Mouse (Mus musculus) testis, adult 2 months (tissue): ENCODE measurements around the gene Lrrc57. TPM values are rescaled to one million over a fixed set of nuclear protein-coding genes. Genes with fewer than 3 reads are reported as not detected.

ENCODE experiments used
- H3K27ac ChIP-seq: fragments of 200-500 bp; 2 replicates; pipeline ENCODE4 v1.5.1; 2012; ENCODE audit warnings: low read depth, low read length; ENCODE audit not compliant: control insufficient read depth, insufficient read depth
- H3K27me3 ChIP-seq: fragments of 200-500 bp; 2 replicates; pipeline ENCODE4 v1.6.1; 2012; ENCODE audit warnings: mild to moderate bottlenecking, low read length, moderate library complexity; ENCODE audit not compliant: control insufficient read depth, insufficient read depth
- H3K36me3 ChIP-seq: fragments of 200-500 bp; 2 replicates; pipeline ENCODE4 v1.6.1; 2012; ENCODE audit warnings: mild to moderate bottlenecking, low read length; ENCODE audit not compliant: control insufficient read depth, insufficient read depth
- H3K4me1 ChIP-seq: fragments of 200-500 bp; 2 replicates; pipeline ENCODE4 v1.6.1; 2012; ENCODE audit warnings: low read length; ENCODE audit not compliant: control insufficient read depth, insufficient read depth
- H3K4me3 ChIP-seq: fragments of 200-500 bp; 2 replicates; pipeline ENCODE4 v1.5.1; 2012; ENCODE audit warnings: low read depth, mild to moderate bottlenecking, low read length, moderate library complexity, mixed read lengths; ENCODE audit not compliant: control insufficient read depth
- CTCF ChIP-seq: fragments of 200-500 bp; IDR thresholded peaks from 2 replicates; pipeline ENCODE4 v1.5.1; 2012; ENCODE audit warnings: low read depth, mild to moderate bottlenecking, inconsistent platforms, low read length, moderate library complexity; ENCODE audit not compliant: control insufficient read depth, insufficient read depth, insufficient replicate concordance
- POLR2A ChIP-seq: fragments of 200-500 bp; IDR thresholded peaks from 2 replicates; pipeline ENCODE4 v1.6.1; 2012; ENCODE audit warnings: low read depth, mild to moderate bottlenecking, inconsistent platforms, low read length, moderate library complexity; ENCODE audit not compliant: control insufficient read depth
- polyA plus RNA-seq: library from polyadenylated mRNA; depleted of rRNA; stranded (reverse); fragments of >200 nt; gene quantifications from 2 replicates; pipeline ENCODE4 v1.2.3, GENCODE M21; 2012

The Lrrc57 gene
- polyA plus RNA-seq, 1 experiment = 232 TPM

DNA sequence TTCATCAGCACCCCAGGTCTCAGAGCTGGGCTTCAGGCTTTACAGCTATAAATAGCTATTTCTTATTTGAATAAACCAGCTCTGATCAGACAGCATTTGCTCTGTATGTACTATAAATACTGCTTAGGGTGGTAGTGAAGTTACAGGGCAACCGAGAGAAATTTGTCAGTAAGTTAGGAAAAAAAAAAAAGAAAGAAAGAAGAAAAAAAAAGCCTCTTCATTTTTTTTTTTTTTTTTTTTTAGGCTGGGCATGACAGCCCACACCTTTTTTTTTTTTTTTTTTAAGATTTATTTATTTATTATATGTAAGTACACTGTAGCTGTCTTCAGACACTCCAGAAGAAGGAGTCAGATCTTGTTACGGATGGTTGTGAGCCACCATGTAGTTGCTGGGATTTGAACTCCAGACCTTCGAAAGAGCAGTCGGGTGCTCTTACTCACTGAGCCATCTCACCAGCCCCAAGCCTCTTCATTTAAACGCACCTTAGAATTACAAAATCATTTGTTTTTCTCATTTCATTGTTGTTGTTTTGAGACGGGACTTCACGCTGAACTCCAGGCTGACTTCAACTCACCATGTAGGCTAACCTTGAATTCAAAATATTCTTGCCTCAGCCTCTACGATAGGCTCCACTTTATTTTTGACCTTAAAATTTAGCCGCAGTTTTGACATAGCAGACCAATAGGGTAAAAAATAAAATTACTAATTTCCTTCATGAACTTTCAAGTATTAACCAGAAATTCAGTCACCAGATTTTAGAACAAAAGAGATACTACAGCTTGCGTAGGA, 19.0 kb upstream of the Lrrc57 start:
- no peak for TF ChIP-seq POLR2A
- TF ChIP-seq CTCF = no peak
- Histone ChIP-seq H3K27ac (no peak overlapping the region), H3K4me1 (peaks cover 5% of the 10 kb centered on the region), H3K4me3 (peak overlapping the region; percentile 45; the same call in 1 of the 2 replicates), H3K27me3 (no peaks in the 10 kb centered on the region), H3K36me3 (no peaks in the 10 kb centered on the region)

DNA sequence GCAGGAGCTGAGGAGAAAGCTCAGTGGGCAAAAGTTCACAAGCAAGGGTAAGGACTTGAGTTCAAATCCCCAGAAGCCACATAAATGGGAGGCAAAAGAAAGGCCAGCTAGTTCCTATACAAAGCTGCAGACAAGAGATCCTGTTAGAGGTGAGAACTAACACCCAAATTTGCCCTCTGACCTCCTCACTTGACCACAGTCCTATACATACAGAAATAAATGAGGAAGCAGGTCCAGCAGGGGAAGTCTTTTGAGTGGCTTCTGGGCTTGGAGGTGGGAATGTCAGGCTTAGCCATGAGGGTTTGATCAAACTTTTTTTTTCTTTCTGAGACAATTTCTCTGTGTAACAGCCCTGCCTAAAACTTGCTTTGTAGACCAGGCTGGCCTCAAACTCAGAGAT, 13.6 kb upstream of the Lrrc57 start:
- TF ChIP-seq POLR2A (no peak), CTCF (no peak)
- Histone ChIP-seq H3K4me3 (no peak overlapping the region), H3K27me3 (no peaks in the 10 kb centered on the region), H3K27ac (no peak overlapping the region), H3K36me3 (no peaks in the 10 kb centered on the region), H3K4me1 (no peaks in the 10 kb centered on the region)

DNA sequence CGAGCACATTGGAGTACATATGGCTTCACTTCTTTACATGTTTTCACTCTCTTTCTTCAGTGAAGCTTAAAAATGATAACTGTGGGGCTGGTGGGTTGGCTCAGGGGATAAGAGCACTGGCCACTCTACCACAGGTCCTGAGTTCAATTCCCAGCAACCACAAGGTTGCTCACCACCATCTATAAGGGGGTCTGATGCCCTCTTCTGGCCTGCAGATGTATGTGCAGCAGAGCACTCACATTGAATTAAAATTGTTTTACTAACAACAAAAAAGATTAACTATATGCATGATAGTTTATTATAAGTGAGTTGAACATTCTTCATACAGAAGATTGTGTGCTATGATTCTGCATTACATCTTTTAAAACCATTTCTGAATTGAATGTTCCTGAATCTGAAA, 10.2 kb upstream of the Lrrc57 start:
- TF ChIP-seq CTCF = 0 out of 2 replicates have a peak, but pooled peaks have one; percentile 10
- no peak for TF ChIP-seq POLR2A
- no peaks in the 10 kb centered on the region for H3K27me3 ChIP-seq
- no peak overlapping the region for H3K27ac ChIP-seq
- H3K36me3 ChIP-seq = no peaks in the 10 kb centered on the region; the same call in none of the 2 replicates
- no peaks in the 10 kb centered on the region for H3K4me1 ChIP-seq
- H3K4me3 ChIP-seq = no peak overlapping the region

DNA sequence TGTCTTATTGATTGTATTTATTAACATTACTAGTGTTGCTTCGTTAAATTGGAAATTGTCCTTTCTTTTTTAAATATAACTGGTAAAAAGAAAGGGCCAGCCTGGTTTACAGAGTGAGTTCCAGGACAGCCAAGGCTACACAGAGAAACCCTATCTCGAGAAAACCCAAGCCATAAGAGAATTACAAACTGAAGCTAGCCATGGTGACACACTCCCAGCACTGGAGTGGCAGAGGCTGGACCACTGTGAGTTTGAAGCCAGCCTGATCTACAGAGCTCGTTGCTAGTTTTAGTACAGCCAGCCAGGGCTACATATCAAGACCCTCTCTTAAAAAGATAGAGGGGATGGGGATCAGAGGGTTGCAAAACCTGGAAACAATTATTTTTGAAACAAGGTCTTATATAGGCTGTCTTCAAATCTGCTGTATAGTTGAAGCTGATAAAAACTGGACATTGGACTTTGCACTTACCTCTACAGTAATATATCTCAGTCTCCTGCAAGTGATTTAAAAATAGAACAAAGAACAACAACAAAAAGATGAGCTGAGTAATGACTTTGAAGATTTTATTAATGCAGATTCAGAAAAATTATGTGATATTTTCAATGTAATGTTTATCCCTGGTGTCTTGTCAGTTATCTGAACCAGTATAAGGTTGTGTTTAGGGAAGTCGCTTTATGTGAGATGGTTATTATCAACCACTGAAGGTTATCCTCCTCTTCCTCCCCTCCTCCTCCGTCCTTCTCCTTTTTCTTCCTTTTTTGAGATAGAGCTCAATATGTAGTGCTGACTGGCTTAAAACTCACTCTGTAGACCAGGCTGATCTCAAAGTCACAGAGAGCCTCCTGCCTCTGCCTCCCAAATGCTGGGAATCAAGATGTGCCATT, 7.2 kb upstream of the Lrrc57 start:
- Histone ChIP-seq H3K4me3 (no peak overlapping the region), H3K27me3 (no peaks in the 10 kb centered on the region), H3K27ac (no peak overlapping the region), H3K36me3 (no peaks in the 10 kb centered on the region; the same call in none of the 2 replicates), H3K4me1 (no peaks in the 10 kb centered on the region)
- TF ChIP-seq POLR2A = no peak
- no peak for TF ChIP-seq CTCF

DNA sequence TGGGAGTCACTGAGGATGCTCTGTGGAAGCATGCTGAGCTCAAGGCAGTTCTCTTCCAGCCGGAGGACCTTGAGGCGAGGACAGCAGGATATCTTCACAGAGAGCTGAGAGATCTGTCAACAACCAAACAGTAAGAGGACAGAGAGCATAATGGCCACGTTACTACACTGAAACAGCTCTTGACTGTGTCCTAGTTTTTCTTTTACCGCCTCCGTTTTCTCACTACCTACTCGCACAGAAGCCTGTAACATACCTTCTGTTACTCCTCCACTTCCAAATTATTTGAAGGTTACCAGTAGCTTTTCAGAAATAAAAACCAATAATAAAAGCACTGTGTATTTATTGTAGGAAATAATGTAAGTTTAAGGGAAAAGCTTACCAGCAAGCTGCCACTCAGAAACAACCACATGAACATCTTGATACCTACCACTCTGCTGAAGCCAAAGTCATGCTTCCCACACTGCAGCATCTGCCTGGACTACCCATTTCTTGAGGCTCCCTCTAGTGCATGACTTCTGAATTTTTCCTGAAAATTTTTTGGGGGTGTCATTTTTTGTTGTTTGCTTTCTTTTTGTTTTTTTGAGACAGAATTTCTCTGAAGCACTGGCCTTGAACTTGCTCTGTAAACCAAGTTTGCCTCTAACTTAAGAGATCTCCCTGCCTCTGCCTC, 3.2 kb downstream of the Lrrc57 start:
- Histone ChIP-seq H3K27me3 (no peaks in the 10 kb centered on the region), H3K4me3 (no peak overlapping the region), H3K4me1 (peaks cover 3% of the 10 kb centered on the region), H3K27ac (no peak overlapping the region), H3K36me3 (no peaks in the 10 kb centered on the region)
- TF ChIP-seq POLR2A (no peak), CTCF (no peak)

DNA sequence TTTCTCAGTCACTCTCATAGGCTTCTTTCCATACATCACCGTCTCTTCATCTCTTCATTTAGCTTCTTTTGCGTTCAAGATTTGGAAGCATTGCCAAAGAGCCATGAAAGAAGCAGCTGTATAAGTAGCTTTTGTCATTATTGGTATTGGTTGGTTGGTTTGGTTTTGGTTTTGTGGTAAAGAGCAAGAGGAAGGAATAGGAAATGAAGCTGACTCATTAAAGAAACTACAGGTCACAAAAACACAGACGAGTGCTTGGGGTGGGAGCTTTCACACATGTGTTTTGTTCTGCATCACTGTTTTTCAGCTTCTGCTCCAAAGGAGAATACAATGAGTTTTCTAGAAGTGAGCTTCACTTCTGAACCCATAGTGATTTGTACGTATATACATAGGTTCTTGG, 9.8 kb downstream of the Lrrc57 start:
- Histone ChIP-seq H3K4me3 (no peak overlapping the region), H3K27me3 (no peaks in the 10 kb centered on the region), H3K36me3 (no peaks in the 10 kb centered on the region), H3K27ac (no peak overlapping the region), H3K4me1 (no peaks in the 10 kb centered on the region)
- TF ChIP-seq CTCF (no peak), POLR2A (no peak)
